Mouse (Mus musculus) urinary bladder, postnatal 14 days (tissue): ENCODE measurements around the gene Olfr610.
"Not testable (repeated sequence)": the region's sequence is repeated elsewhere in the genome, so short reads cannot be mapped to it uniquely, and the experiment has no call there.

ENCODE experiments used
- DNase-seq: peaks from one replicate; pipeline ENCODE4 v3.0.0; 2021; ENCODE audit warnings: low spot score

Gene Olfr610

GRCm38 (mm10) chr7:103512022-103512421 is at the start of gene Olfr610:
Gene Olfr610 (minus strand): TSS chr7:103512122.
- no peak for DNase-seq

DNA sequence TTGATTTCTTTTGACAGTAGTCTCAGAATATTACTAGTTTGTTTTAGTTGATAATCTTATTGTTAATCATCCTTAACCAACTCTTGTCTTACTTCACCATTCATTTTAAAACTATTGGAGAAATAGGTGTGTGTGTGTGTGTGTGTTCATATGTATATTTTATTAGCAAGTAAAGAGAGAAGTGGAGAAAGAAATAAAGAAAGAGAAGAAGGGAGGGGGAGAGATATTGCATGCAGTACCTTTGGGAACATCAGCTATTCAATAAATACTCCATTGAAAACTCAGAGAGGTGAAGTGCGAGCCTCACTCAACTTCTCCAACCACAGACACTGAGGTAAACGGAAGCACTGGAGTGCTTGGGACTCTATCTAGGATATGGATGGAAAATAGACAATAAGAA is 43.9 kb upstream of the Olfr610 start, which contains the start of gene Olfr615:
Gene Olfr615, plus strand, starts transcription at position 301 of the 400 bp plus-strand sequence.
- DNase-seq: no peak

GRCm38 (mm10) chr7:103547774-103548173 is 35.9 kb upstream of the Olfr610 start, which contains the start of gene Olfr613:
Gene Olfr613 (plus strand): TSS chr7:103548074.
- DNase-seq: no peak

DNA sequence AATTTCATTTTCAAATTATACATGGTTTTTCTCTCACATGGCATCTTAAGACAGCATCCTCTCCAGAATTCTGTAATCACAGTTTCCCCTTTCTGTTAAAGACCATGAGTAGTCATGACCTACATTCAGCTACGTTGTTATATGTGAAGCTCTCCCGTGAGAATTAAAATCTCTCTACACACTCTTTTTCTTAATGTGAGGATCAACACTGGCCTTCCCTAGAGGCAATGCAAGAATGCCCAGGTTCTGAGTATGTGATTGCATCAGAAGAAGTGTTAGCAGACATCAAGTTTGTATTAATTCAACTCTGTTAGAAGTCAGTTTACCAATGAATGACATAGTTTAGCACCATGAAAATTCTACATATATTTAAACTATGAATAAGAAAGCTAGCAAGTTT is 30.7 kb upstream of the Olfr610 start, which contains the start of gene Olfr612:
Gene Olfr612, minus strand, starts transcription at position 101 of the 400 bp plus-strand sequence.
- not testable (repeated sequence) for DNase-seq

GRCm38 (mm10) chr7:103520746-103521145 is 8.8 kb upstream of the Olfr610 start, which contains the start of gene Olfr611:
Gene Olfr611 (minus strand): TSS chr7:103520846.
- DNase-seq: not testable (repeated sequence)

DNA sequence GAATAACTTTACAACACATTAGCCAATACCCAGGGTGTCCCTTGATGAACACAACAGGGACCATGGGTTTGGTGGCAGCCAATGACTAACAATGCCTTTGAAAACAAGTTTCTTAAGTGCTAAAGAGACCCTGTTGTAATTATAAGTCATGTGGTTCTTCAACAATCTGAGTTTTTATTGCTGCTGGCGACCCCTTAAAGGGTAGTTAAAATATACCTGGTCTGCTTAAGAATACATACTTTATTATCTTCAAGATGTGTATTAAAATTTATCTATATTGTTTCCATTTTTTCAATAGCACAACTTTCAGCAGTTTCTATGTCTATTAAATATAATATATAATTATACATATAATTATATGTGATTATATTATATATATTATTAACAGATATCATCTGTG is 14.0 kb downstream of the Olfr610 start, which contains the start of gene Olfr609:
Gene Olfr609, minus strand, starts transcription at position 101 of the 400 bp plus-strand sequence.
- no peak for DNase-seq

DNA sequence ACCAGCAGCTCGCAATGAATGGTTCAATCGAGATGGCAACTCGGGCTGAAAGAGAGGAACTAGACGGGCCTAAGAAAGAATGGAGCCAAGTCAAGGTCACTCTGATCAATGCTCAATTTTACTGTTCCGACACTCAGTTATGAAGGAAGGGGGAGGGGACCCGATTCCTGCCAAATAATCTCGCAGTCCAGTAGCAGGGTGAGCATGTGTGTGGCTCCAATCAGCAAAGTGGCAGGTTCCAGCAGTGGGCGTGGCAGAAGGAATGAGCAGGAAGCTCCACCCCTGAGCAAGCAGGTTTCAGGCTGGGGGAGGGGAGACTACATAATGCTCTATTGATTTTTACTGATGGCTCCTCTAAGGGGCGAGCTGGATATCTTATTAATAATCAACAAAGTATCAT is 34.8 kb downstream of the Olfr610 start:
- not testable (repeated sequence) for DNase-seq

DNA sequence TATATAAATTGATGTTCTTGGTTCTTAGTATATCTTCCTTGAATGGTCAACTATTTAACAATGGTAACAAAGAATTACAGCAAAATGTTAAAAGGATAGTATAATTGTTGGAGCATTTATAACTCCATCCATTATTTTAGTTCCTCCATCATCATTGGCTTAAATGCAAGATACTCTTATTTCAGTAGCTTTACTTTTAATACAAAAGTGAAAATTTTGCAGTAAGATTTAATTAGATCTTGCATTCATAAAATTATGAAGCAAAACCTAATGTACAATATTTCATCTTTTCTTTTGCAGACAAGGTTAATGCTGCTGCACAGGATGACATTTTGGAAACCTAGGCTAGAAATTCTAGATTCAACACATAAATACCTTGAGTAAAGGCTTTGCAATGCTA is 42.3 kb downstream of the Olfr610 start, which contains the start of gene Olfr608:
Gene Olfr608, plus strand, starts transcription at position 301 of the 400 bp plus-strand sequence.
- no peak for DNase-seq

DNA sequence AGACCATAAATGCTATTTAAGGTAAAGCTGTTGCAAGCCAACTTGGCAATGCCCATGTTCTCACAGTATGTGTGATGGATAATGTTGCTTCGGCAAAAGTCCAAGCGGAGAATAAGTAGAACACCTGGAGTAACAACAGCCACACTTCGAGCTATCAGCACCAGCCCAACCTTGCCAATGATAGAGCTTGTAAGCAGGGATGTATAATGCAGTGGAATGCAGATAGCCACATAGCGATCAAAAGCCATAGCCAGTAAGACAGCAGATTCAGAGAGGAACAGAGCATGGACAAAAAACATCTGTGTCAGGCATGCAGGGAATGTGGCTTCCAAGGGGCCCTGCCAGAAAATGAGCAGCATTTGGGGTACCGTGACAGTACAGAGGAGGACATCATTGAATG is 51.3 kb downstream of the Olfr610 start:
- DNase-seq: no peak
